Mouse (Mus musculus) bone marrow macrophage, adult 2 months (primary cell): ENCODE measurements at regions not wholly inside any gene's neighbourhood (a gene's known extent, or its start where the extent isn't known, plus 50 kb on each side); places are given as distances from the start of the nearest gene placed in this dataset.

ENCODE experiments used
- CTCF ChIP-seq: IDR thresholded peaks from 2 replicates; pipeline ENCODE4 v1.5.1; 2012; ENCODE audit warnings: low read depth, mild to moderate bottlenecking, low read length, moderate library complexity
- POLR2A ChIP-seq: IDR thresholded peaks from 2 replicates; pipeline ENCODE4 v1.6.1; 2012; ENCODE audit warnings: mild to moderate bottlenecking, low read depth, low read length, borderline replicate concordance

DNA sequence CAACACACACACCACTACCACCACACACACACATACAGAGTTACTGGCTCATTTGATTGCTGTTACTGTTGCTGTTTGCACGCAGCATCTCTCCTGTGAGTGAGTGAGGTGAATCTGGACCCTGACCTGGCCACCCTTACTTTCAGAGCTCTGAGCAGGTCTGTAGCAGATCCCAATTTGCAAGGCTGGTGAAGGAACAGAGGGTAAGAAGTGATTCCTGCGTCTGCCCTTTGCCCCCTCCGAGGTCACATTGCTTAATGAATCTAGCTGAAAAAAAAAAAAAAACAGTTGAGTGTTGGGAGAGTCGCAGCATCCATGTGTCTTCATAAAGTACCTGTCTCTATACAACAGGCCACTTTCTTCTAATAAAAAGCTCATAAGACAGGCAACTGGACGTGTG lies 224.1 kb upstream of the Klf3 start:
- no peak for TF ChIP-seq CTCF
- no peak for TF ChIP-seq POLR2A
